ENCODE assay signal across 29 mouse cellular contexts in genomic region chr14:17361910-17362309, GRCm38 (mm10).
"Had no signal": no experiment of that assay in that cellular context is flagged by ENCODE, and none has a peak within 500 bp of the region (broad histone marks: within the 10 kb centered on the region; RNA-seq: fewer than 3 reads in every experiment).

No protein-coding gene starts in this region.

- H3K9ac ChIP-seq: limb, embryonic 12.5 days; limb, embryonic 13.5 days; limb, embryonic 15.5 days; liver, embryonic 12.5 days; liver, embryonic 13.5 days; liver, embryonic 14.5 days; liver, embryonic 15.5 days; liver, postnatal 0 days; lung, embryonic 14.5 days; lung, embryonic 15.5 days; midbrain, embryonic 12.5 days; midbrain, embryonic 13.5 days; midbrain, embryonic 15.5 days had no signal

- H3K4me3 ChIP-seq: limb, embryonic 10.5 days; limb, embryonic 12.5 days; limb, embryonic 13.5 days; limb, embryonic 15.5 days; liver, embryonic 12.5 days; liver, embryonic 13.5 days; liver, embryonic 15.5 days; lung, embryonic 15.5 days; megakaryocyte, embryonic 14.5 days; midbrain, embryonic 10.5 days; midbrain, embryonic 12.5 days; midbrain, embryonic 13.5 days; midbrain, embryonic 15.5 days; myocyte had no signal

- H3K9me3 ChIP-seq: limb, embryonic 10.5 days; limb, embryonic 12.5 days; limb, embryonic 13.5 days; limb, embryonic 15.5 days; liver, embryonic 12.5 days; liver, embryonic 13.5 days; liver, embryonic 15.5 days; lung, embryonic 15.5 days; midbrain, embryonic 10.5 days; midbrain, embryonic 12.5 days; midbrain, embryonic 13.5 days; midbrain, embryonic 15.5 days had no signal

- DNase-seq: left cerebral cortex, postnatal 4 days; liver; liver, embryonic 13.5 days; liver, postnatal 0 days; lung, adult 18-20 months; lung, adult 2 months; lung, embryonic 14.5 days; lung, postnatal 10 days; lung, postnatal 14 days; lung, postnatal 36 days; lung, postnatal 4 days; midbrain, embryonic 14.5 days had no signal

- H3K27ac ChIP-seq: limb, embryonic 10.5 days; limb, embryonic 12.5 days; limb, embryonic 13.5 days; limb, embryonic 15.5 days; liver, embryonic 12.5 days; liver, embryonic 13.5 days; liver, embryonic 14.5 days; liver, embryonic 15.5 days; lung, embryonic 15.5 days; macrophage; midbrain, embryonic 10.5 days; midbrain, embryonic 12.5 days; midbrain, embryonic 13.5 days; midbrain, embryonic 15.5 days had no signal

- H3K4me2 ChIP-seq: limb, embryonic 12.5 days; limb, embryonic 13.5 days; limb, embryonic 15.5 days; liver, embryonic 11.5 days; liver, embryonic 12.5 days; liver, embryonic 13.5 days; liver, embryonic 15.5 days; lung, embryonic 14.5 days; lung, embryonic 15.5 days; midbrain, embryonic 11.5 days; midbrain, embryonic 12.5 days; midbrain, embryonic 13.5 days; midbrain, embryonic 15.5 days had no signal

- H3K27me3 ChIP-seq: limb, embryonic 12.5 days; limb, embryonic 13.5 days; limb, embryonic 15.5 days; liver, embryonic 12.5 days; liver, embryonic 13.5 days; liver, embryonic 15.5 days; lung, embryonic 15.5 days; megakaryocyte, embryonic 14.5 days; midbrain, embryonic 12.5 days; midbrain, embryonic 13.5 days; midbrain, embryonic 15.5 days had no signal

- H3K4me1 ChIP-seq: limb, embryonic 10.5 days; limb, embryonic 12.5 days; limb, embryonic 13.5 days; limb, embryonic 15.5 days; liver, embryonic 12.5 days; liver, embryonic 13.5 days; liver, embryonic 15.5 days; lung, embryonic 15.5 days; megakaryocyte, embryonic 14.5 days; midbrain, embryonic 10.5 days; midbrain, embryonic 12.5 days; midbrain, embryonic 13.5 days; midbrain, embryonic 15.5 days had no signal

- H3K36me3 ChIP-seq: limb, embryonic 10.5 days; limb, embryonic 12.5 days; limb, embryonic 13.5 days; limb, embryonic 15.5 days; liver, embryonic 12.5 days; liver, embryonic 13.5 days; liver, embryonic 15.5 days; lung, embryonic 15.5 days; midbrain, embryonic 10.5 days; midbrain, embryonic 12.5 days; midbrain, embryonic 13.5 days; midbrain, embryonic 15.5 days had no signal
